Comparison of ENCODE assay signal across 27 mouse cellular contexts in the genomic region with DNA sequence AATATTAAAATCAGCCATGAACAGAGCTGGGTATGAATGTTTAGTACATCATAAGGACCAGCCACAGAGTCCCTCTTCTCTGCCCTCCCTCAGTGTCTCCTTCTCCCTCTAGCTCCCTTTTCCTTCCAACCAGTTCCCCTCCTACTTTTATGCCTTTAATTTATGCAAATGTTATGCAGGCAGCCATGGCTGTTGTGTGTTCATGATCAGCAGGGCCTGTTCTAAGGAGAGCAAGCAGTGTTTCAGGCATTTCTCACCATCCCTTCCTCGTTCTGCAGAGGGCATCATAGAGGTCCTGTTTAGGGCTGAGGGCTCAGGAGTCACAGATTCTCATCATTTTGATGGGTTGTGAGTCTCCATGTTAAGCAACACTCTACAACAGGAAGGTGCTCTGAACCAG.
A peak's percentile ranks its signal among the peaks of the same experiment; 100 is the strongest.
DNase-seq lines count a peak whose midpoint lies in the region; ATAC-seq and TF ChIP-seq lines count a peak whose summit lies in the region.
"Had no signal": no experiment of that assay in that cellular context is flagged by ENCODE, and none has a peak within 500 bp of the region (broad histone marks: within the 10 kb centered on the region; RNA-seq: fewer than 3 reads in every experiment).

No protein-coding gene starts in this region.

- DNase-seq in forebrain, embryonic 11.5 days (ENCODE audit: low spot score): no peak
- no peak for DNase-seq in forebrain, postnatal 0 days
- no peak for DNase-seq in midbrain, embryonic 11.5 days (ENCODE audit: low spot score, missing footprints)
- no peak for DNase-seq in midbrain, postnatal 0 days (ENCODE audit: low spot score)
- DNase-seq in neural tube, embryonic 10.5 days (ENCODE audit: extremely low spot score, low spot score): no peak
- DNase-seq in thymus, postnatal 10 days (ENCODE audit: low spot score in 2 of 2): no peak
- DNase-seq: adrenal gland, postnatal 10 days; cerebellum, adult 11 months; cerebellum, adult 9-10 months; cerebellum, postnatal 36 days; gastrocnemius, postnatal 14 days; heart, postnatal 14 days; kidney, adult 18-20 months; kidney, postnatal 25 days; liver; lung, adult 2 months; lung, postnatal 10 days; right cerebral cortex, postnatal 25 days; thymus, postnatal 14 days had no signal

- no peak for TF ChIP-seq CTCF in forebrain, postnatal 0 days (IDR thresholded peaks at IDR 0.05; ENCODE audit: low read depth)
- no peak for TF ChIP-seq CTCF in midbrain, postnatal 0 days (IDR thresholded peaks at IDR 0.05)

- no peak overlapping the region for H3K4me2 ChIP-seq in forebrain, embryonic 11.5 days (ENCODE audit: low read depth, low read length, severe bottlenecking)
- no peak overlapping the region for H3K4me2 ChIP-seq in forebrain, postnatal 0 days (ENCODE audit: low read depth)
- H3K4me2 ChIP-seq in midbrain, embryonic 11.5 days: no peak overlapping the region
- no peak overlapping the region for H3K4me2 ChIP-seq in midbrain, postnatal 0 days (ENCODE audit: low read depth, low read length, poor library complexity, severe bottlenecking)
- no peak overlapping the region for H3K4me2 ChIP-seq in neural tube, embryonic 14.5 days (ENCODE audit: low read depth, low read length)
- H3K4me2 ChIP-seq: hindbrain, embryonic 14.5 days; kidney, embryonic 15.5 days; neural tube, embryonic 13.5 days; stomach, embryonic 15.5 days had no signal

- no peaks in the 10 kb centered on the region for H3K27me3 ChIP-seq in forebrain, embryonic 11.5 days (ENCODE audit: control insufficient read depth, insufficient read depth, low read length)
- no peaks in the 10 kb centered on the region for H3K27me3 ChIP-seq in forebrain, postnatal 0 days (ENCODE audit: insufficient read depth, low read length)
- no peaks in the 10 kb centered on the region for H3K27me3 ChIP-seq in midbrain, embryonic 11.5 days (ENCODE audit: control insufficient read depth, insufficient read depth, low read length)
- H3K27me3 ChIP-seq in midbrain, postnatal 0 days (ENCODE audit: insufficient read depth, low read length): no peaks in the 10 kb centered on the region
- H3K27me3 ChIP-seq in neural tube, embryonic 14.5 days (ENCODE audit: control insufficient read depth, insufficient read depth, low read length): no peaks in the 10 kb centered on the region
- H3K27me3 ChIP-seq: kidney, embryonic 15.5 days; neural tube, embryonic 13.5 days; Patski; stomach, embryonic 15.5 days had no signal

- no peak overlapping the region for H3K4me3 ChIP-seq in forebrain, embryonic 11.5 days (ENCODE audit: low read depth, low read length)
- H3K4me3 ChIP-seq in forebrain, postnatal 0 days (ENCODE audit: low read depth, low read length): no peak overlapping the region
- H3K4me3 ChIP-seq in midbrain, embryonic 11.5 days (ENCODE audit: low read depth, low read length): no peak overlapping the region
- H3K4me3 ChIP-seq in midbrain, postnatal 0 days (ENCODE audit: low read depth, low read length): no peak overlapping the region
- no peak overlapping the region for H3K4me3 ChIP-seq in neural tube, embryonic 14.5 days (ENCODE audit: low read depth, low read length)
- H3K4me3 ChIP-seq: kidney, embryonic 15.5 days; neural tube, embryonic 13.5 days; stomach, embryonic 15.5 days had no signal

- no peaks in the 10 kb centered on the region for H3K36me3 ChIP-seq in forebrain, embryonic 11.5 days (ENCODE audit: control insufficient read depth, insufficient read depth, low read length)
- no peaks in the 10 kb centered on the region for H3K36me3 ChIP-seq in forebrain, postnatal 0 days (ENCODE audit: insufficient read depth)
- H3K36me3 ChIP-seq in midbrain, embryonic 11.5 days (ENCODE audit: control insufficient read depth, insufficient read depth, low read length): no peaks in the 10 kb centered on the region
- no peaks in the 10 kb centered on the region for H3K36me3 ChIP-seq in midbrain, postnatal 0 days (ENCODE audit: insufficient read depth, low read length)
- no peaks in the 10 kb centered on the region for H3K36me3 ChIP-seq in neural tube, embryonic 14.5 days (ENCODE audit: control insufficient read depth, insufficient read depth, low read length)
- H3K36me3 ChIP-seq: kidney, embryonic 15.5 days; neural tube, embryonic 13.5 days; stomach, embryonic 15.5 days had no signal

- H3K9ac ChIP-seq in forebrain, embryonic 11.5 days (ENCODE audit: low read length): no peak overlapping the region
- no peak overlapping the region for H3K9ac ChIP-seq in forebrain, postnatal 0 days
- no peak overlapping the region for H3K9ac ChIP-seq in midbrain, embryonic 11.5 days (ENCODE audit: low read length)
- H3K9ac ChIP-seq in midbrain, postnatal 0 days (replicated peaks; ENCODE audit: low read length, poor library complexity, severe bottlenecking): no peak overlapping the region
- H3K9ac ChIP-seq in neural tube, embryonic 14.5 days (replicated peaks; ENCODE audit: low read depth, low read length): no peak overlapping the region
- H3K9ac ChIP-seq: hindbrain, embryonic 14.5 days; kidney, embryonic 15.5 days; liver, embryonic 14.5 days; neural tube, embryonic 13.5 days; stomach, embryonic 15.5 days had no signal

- WGBS in forebrain, embryonic 11.5 days: 50% methylated on average over 1 of the region's 1 CpGs
- 28% methylated on average over 1 of the region's 1 CpGs for WGBS in forebrain, postnatal 0 days
- 54% methylated on average over 1 of the region's 1 CpGs for WGBS in midbrain, embryonic 11.5 days
- 50% methylated on average over 1 of the region's 1 CpGs for WGBS in midbrain, postnatal 0 days
- WGBS in neural tube, embryonic 14.5 days: 46% methylated on average over 1 of the region's 1 CpGs

- no peaks in the 10 kb centered on the region for H3K9me3 ChIP-seq in forebrain, embryonic 11.5 days (ENCODE audit: control insufficient read depth, low read length)
- H3K9me3 ChIP-seq in forebrain, postnatal 0 days (ENCODE audit: low read length): no peaks in the 10 kb centered on the region
- H3K9me3 ChIP-seq in midbrain, embryonic 11.5 days (ENCODE audit: control insufficient read depth, low read length): no peaks in the 10 kb centered on the region
- H3K9me3 ChIP-seq in midbrain, postnatal 0 days (ENCODE audit: low read length): no peaks in the 10 kb centered on the region
- H3K9me3 ChIP-seq in neural tube, embryonic 14.5 days (ENCODE audit: control insufficient read depth, low read length): no peaks in the 10 kb centered on the region
- H3K9me3 ChIP-seq: kidney, embryonic 15.5 days; neural tube, embryonic 13.5 days; stomach, embryonic 15.5 days had no signal

- H3K4me1 ChIP-seq in forebrain, embryonic 11.5 days (replicated peaks; ENCODE audit: control insufficient read depth, insufficient read depth, low read length): no peaks in the 10 kb centered on the region
- no peaks in the 10 kb centered on the region for H3K4me1 ChIP-seq in forebrain, postnatal 0 days (ENCODE audit: insufficient read depth)
- H3K4me1 ChIP-seq in midbrain, embryonic 11.5 days (ENCODE audit: control insufficient read depth, insufficient read depth, low read length): no peaks in the 10 kb centered on the region
- no peaks in the 10 kb centered on the region; the same call in 1 of the 2 replicates for H3K4me1 ChIP-seq in midbrain, postnatal 0 days (ENCODE audit: insufficient read depth, low read length)
- H3K4me1 ChIP-seq in neural tube, embryonic 14.5 days (ENCODE audit: control insufficient read depth, insufficient read depth, low read length): no peaks in the 10 kb centered on the region
- H3K4me1 ChIP-seq: kidney, embryonic 15.5 days; stomach, embryonic 15.5 days had no signal

- ATAC-seq in forebrain, embryonic 11.5 days (replicated peaks; ENCODE audit: low FRiP score): peak; percentile 61; the same call in 1 of the 2 replicates
- no peak for ATAC-seq in forebrain, postnatal 0 days
- peak; percentile 81 for ATAC-seq in midbrain, embryonic 11.5 days (ENCODE audit: low FRiP score)
- ATAC-seq in midbrain, postnatal 0 days (ENCODE audit: low FRiP score): no peak
- peak; percentile 29; the same call in 1 of the 2 replicates for ATAC-seq in neural tube, embryonic 14.5 days (ENCODE audit: low read depth)
- ATAC-seq: Patski had no signal

- H3K27ac ChIP-seq in forebrain, embryonic 11.5 days (ENCODE audit: low read depth, low read length): no peak overlapping the region
- H3K27ac ChIP-seq in forebrain, postnatal 0 days (ENCODE audit: low read depth, low read length): no peak overlapping the region
- H3K27ac ChIP-seq in midbrain, embryonic 11.5 days (ENCODE audit: low read depth, low read length): no peak overlapping the region
- no peak overlapping the region for H3K27ac ChIP-seq in midbrain, postnatal 0 days (ENCODE audit: low read depth, low read length)
- no peak overlapping the region for H3K27ac ChIP-seq in neural tube, embryonic 14.5 days (ENCODE audit: low read depth, low read length)
- H3K27ac ChIP-seq: hindbrain, embryonic 14.5 days; kidney, embryonic 15.5 days; liver, embryonic 14.5 days; macrophage; neural tube, embryonic 13.5 days; stomach, embryonic 15.5 days had no signal

Comparison
In these comparisons a context has a peak if more than half of its experiments do, and no peak if none do; other contexts are left out.
1. ATAC-seq: peak in forebrain, embryonic 11.5 days (single experiment), midbrain, embryonic 11.5 days (single experiment) and neural tube, embryonic 14.5 days (single experiment); none in forebrain, postnatal 0 days (single experiment) and midbrain, postnatal 0 days (single experiment).